Mouse (Mus musculus) G1E-ER4 (cell line): ENCODE results near the gene Tacc3. TPM values are rescaled to one million over a fixed set of nuclear protein-coding genes. Genes with fewer than 3 reads are reported as not detected.

Experiments
- GATA1 ChIP-seq: IDR thresholded peaks from one replicate; pipeline ENCODE4 v1.8.0; 2012; ENCODE audit warnings: low read length, inconsistent platforms
- polyA plus RNA-seq: library from polyadenylated mRNA; stranded (reverse); fragments of >175 nt; gene quantifications from 2 replicates; pipeline ENCODE4 v1.2.3, GENCODE M21; 2012

The Tacc3 gene
- polyA plus RNA-seq, 1 experiment = 88.8 TPM

DNA sequence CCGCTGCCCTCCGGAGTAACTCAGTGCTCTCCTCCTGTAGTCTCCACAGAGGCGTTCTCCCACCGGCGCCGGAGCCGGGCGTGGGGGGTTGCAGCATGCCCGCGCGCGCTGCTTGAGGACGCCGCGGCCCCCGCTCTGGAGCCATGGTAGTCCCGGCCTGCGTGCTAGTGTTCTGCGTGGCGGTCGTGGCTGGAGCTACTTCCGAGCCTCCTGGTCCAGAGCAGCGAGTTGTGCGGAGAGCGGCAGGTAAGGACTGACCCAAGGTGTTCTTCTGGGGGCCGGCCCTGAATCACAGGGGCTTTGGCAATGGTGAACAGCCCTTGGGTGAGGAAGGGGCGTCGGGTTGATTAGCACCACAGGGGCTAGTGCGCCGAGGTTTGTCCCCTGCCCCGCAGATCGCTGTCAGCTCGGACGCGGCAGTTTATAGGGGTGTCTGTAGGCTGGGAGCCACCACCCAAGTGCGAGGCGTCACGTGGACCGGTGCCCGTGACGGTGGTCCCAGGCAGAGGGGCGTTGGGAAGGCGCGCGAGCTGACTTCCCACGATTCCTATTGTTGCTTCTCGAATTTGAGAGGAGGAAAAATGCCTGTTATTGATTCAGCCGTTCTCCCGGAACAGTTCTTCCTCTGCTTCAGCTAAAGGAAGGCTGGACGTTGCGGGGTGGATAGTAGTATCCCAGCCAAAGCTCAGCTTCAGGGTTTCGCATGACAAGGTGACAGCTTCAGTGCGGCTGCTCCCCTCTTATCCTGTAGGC lies 64.5 kb downstream of the Tacc3 start:
- TF ChIP-seq GATA1 = no peak

DNA sequence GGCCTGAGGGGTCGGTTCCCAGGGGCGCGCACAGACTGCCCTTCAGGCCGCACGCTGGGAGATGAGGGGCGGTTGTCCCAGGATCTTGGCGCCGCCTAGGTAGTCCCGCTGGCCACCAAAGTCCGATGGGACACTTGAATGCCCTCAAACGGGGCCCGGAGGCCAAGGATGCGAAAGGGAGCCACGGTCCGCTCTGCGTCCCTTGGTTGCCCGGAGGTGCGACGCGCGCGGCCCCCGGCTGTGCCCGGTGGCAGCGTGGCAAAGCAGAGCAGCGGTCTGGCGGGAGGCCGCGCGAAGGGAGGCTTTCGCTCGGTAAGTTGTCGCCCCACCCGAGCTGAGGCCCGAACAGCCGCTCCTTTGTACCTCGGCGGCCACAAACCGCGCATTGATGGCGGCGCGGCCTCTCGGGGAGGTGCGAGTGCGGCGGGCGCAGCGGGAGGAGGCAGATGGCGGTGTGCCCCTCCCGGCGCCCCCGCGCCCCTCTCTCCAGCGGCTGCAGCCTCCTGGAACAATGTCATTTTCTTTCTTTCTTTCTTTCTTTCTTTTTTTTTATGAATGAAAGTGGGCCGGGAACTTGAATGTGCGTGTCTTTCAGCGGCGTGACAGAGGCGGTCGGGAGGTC lies 65.2 kb downstream of the Tacc3 start:
- no peak for TF ChIP-seq GATA1

DNA sequence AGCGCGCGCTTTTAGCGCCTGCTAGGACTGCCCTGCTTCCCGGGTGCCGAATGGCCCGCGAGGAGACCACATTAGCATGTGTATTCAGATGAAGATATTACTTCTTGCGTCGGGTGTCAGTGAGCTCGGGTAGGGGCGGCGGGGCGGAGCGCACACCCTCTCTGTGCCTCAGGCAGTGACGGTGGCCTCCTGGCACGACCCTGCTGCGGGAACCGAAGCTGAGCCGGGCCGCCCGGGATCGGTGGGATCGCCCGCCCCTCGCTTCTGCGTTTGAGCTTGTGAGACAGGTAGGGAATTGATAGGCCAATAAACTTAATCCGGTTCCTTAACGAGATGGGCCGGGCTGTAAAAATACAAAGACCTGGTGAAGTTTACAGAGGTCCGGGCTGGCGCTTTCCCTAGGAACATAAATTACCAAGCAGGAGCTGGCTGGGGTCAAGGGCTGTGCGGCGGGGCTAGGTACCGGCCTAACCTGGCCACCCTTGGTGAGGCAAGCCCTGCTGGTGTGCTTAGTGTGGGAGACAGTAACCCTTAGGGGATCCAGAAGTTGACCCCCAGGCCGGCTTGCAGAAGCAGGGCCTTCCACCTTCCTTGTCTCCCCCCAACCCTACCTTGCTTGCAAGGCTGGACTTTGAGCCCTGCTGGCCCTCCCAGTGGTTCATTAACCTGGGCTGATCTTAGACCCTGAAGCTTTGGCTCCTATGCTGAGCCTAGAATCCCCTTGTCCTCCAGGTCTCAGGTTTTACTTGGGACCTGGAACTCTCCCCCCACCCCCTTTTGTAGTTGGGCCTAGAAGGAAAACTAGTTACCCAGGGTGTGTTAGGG lies 65.9 kb downstream of the Tacc3 start:
- TF ChIP-seq GATA1 = no peak

DNA sequence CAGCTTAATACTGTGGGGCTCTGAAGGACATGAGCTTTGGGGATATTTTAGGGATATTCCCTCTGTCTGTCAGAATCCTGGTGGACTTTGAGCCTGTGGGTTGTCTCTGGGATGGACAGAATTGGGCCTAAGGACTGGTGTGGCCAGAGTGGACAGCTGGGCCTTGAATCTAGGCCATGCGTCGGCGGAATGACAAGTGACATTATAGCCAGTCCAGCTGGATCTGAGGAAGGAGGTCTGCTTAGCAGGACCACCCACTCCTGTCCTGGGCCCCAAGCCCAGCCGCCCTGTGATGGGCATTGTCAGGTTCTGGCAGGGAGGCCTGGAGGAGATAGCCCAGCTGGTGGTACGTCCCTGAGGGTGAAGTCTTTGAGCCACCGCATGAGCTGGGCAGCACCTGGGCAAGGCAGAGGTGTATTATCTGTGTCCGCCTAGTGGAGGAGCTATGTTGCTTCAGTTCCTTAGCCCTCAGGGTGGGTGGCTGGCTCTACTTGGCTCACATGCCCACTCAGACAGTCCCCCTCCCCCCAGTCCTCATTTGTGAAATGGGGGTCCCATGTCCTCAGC lies 68.2 kb downstream of the Tacc3 start:
- no peak for TF ChIP-seq GATA1

DNA sequence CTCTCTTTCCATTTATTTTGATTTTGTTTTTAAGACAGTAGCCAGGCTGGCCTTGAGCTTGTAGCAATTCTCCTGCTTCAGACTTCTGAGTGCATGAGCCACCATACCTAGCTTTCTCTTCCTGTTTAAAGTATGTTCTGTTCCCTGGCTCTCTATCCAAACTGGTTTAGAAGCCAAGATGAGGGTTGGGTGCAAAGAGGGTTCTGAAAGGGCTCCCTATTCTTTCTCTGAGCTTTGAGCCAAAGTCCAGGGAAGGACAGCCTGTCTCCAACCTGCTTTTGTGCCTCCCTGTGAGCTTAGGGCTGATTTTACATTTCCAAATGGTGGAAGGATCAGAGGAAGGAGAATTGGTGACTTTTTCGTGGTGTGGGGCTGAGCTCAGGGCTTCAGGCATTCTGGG lies 69.0 kb downstream of the Tacc3 start:
- no peak for TF ChIP-seq GATA1

Other genes starting within 250 kb of the Tacc3 start
- not detected in 2 replicates for gene Nkx1-1, start 224.2 kb upstream of the Tacc3 start, polyA plus RNA-seq
- gene Fam53a, start 28.5 kb upstream of the Tacc3 start, polyA plus RNA-seq = 110 and 151 TPM in 2 replicates
- not detected in 2 replicates for gene Gm9903, start 28.2 kb upstream of the Tacc3 start, polyA plus RNA-seq
- gene Slbp, start 5.6 kb upstream of the Tacc3 start, polyA plus RNA-seq = 151 and 221 TPM in 2 replicates
- 12.1 and 13.3 TPM in 2 replicates for gene Tmem129, start 288 bp downstream of the Tacc3 start, polyA plus RNA-seq
- gene Fgfr3, start 63.5 kb downstream of the Tacc3 start, polyA plus RNA-seq = not detected in 2 replicates
- 36.7 and 39.6 TPM in 2 replicates for gene Letm1, start 124.7 kb downstream of the Tacc3 start, polyA plus RNA-seq
- gene Nsd2, start 162.6 kb downstream of the Tacc3 start, polyA plus RNA-seq = 11.3 and 11.6 TPM in 2 replicates